Mouse (Mus musculus) kidney, adult 9 months (tissue): ENCODE results near the gene Kctd21.

Experiments
- DNase-seq: peaks from one replicate; pipeline ENCODE4 v3.0.0; 2022

The Kctd21 gene

GRCm38 (mm10) chr7:97324342-97324741, 7.8 kb upstream of the Kctd21 start:
- no peak for DNase-seq

- DNase-seq: no peak
These were observed 6.8 kb upstream of the Kctd21 start for GRCm38 (mm10) chr7:97325156-97325985.

- DNase-seq: no peak
These were observed 4.8 kb upstream of the Kctd21 start for GRCm38 (mm10) chr7:97327376-97327775.

GRCm38 (mm10) chr7:97328891-97329588, 3.1 kb upstream of the Kctd21 start:
- DNase-seq: no peak

GRCm38 (mm10) chr7:97329676-97330075, 2.5 kb upstream of the Kctd21 start:
- no peak for DNase-seq

GRCm38 (mm10) chr7:97330931-97331645, 1.0 kb upstream of the Kctd21 start:
- DNase-seq: no peak

GRCm38 (mm10) chr7:97332667-97333041, 527 bp downstream of the Kctd21 start:
- peak; percentile 22 for DNase-seq

- no peak for DNase-seq
These were observed 1.2 kb downstream of the Kctd21 start for GRCm38 (mm10) chr7:97333113-97333898.

- no peak for DNase-seq
These were observed 2.3 kb downstream of the Kctd21 start for GRCm38 (mm10) chr7:97334406-97334805.

GRCm38 (mm10) chr7:97336678-97337077, 4.6 kb downstream of the Kctd21 start:
- DNase-seq: no peak

GRCm38 (mm10) chr7:97338593-97338992, 6.5 kb downstream of the Kctd21 start:
- no peak for DNase-seq

- DNase-seq: no peak
These were observed 7.5 kb downstream of the Kctd21 start for GRCm38 (mm10) chr7:97339623-97340022.

GRCm38 (mm10) chr7:97340907-97341849, 9.1 kb downstream of the Kctd21 start:
- DNase-seq: peak; percentile 39

GRCm38 (mm10) chr7:97342961-97343360, 10.8 kb downstream of the Kctd21 start:
- DNase-seq: no peak

- DNase-seq: no peak
These were observed 12.5 kb downstream of the Kctd21 start for GRCm38 (mm10) chr7:97344655-97345054.

GRCm38 (mm10) chr7:97345229-97345871, 13.2 kb downstream of the Kctd21 start:
- no peak for DNase-seq

- DNase-seq: no peak
These were observed 14.1 kb downstream of the Kctd21 start for GRCm38 (mm10) chr7:97346111-97346821.

- no peak for DNase-seq
These were observed 14.7 kb downstream of the Kctd21 start for GRCm38 (mm10) chr7:97346822-97347166.

- DNase-seq: no peak
These were observed 15.3 kb downstream of the Kctd21 start for GRCm38 (mm10) chr7:97347464-97347863.

- no peak for DNase-seq
These were observed 16.2 kb downstream of the Kctd21 start for GRCm38 (mm10) chr7:97348318-97348717.

GRCm38 (mm10) chr7:97348836-97349235, 16.7 kb downstream of the Kctd21 start:
- no peak for DNase-seq
